Mouse (Mus musculus) midbrain, embryonic 16.5 days (tissue): ENCODE results near the gene Slc25a42. TPM values are rescaled to one million over a fixed set of nuclear protein-coding genes. Genes with fewer than 3 reads are reported as not detected.

Source experiments
- ATAC-seq: fragments of 200-750 bp; cut with Nextera tagmentation; 2 replicates; pipeline ENCODE4 v1.8.0; 2017; ENCODE audit warnings: moderate TSS enrichment
- H3K27ac ChIP-seq: fragments of 300-500 bp; sonication (generic); 2 replicates; pipeline ENCODE4 v1.5.1; 2014; ENCODE audit warnings: mild to moderate bottlenecking, low read length, mixed read lengths
- H3K27me3 ChIP-seq: fragments of 300-500 bp; sonication (generic); 2 replicates; pipeline ENCODE4 v1.6.1; 2014; ENCODE audit warnings: low read depth, low read length, mixed read lengths; ENCODE audit not compliant: control insufficient read depth, insufficient read depth
- H3K36me3 ChIP-seq: fragments of 300-500 bp; sonication (generic); 2 replicates; pipeline ENCODE4 v1.6.1; 2014; ENCODE audit warnings: mild to moderate bottlenecking, low read length, moderate library complexity, mixed read lengths; ENCODE audit not compliant: control insufficient read depth, insufficient read depth
- H3K4me1 ChIP-seq: fragments of 300-500 bp; sonication (generic); 2 replicates; pipeline ENCODE4 v1.6.1; 2014; ENCODE audit warnings: mild to moderate bottlenecking, low read length, mixed read lengths; ENCODE audit not compliant: control insufficient read depth, insufficient read depth
- H3K4me2 ChIP-seq: fragments of 300-500 bp; sonication (generic); 2 replicates; pipeline ENCODE4 v1.6.1; 2014; ENCODE audit warnings: mild to moderate bottlenecking, low read length, mixed read lengths
- H3K4me3 ChIP-seq: fragments of 300-500 bp; sonication (generic); 2 replicates; pipeline ENCODE4 v1.5.1; 2014; ENCODE audit warnings: low read depth, mild to moderate bottlenecking, low read length, moderate library complexity, mixed read lengths
- H3K9ac ChIP-seq: fragments of 300-500 bp; sonication (generic); 2 replicates; pipeline ENCODE4 v1.6.1; 2014; ENCODE audit warnings: low read depth, low read length, mixed read lengths
- H3K9me3 ChIP-seq: fragments of 300-500 bp; sonication (generic); replicated peaks from 2 replicates; pipeline ENCODE4 v1.6.1; 2014; ENCODE audit warnings: mild to moderate bottlenecking, low read length, mixed read lengths; ENCODE audit not compliant: control insufficient read depth, poor library complexity, severe bottlenecking
- WGBS: fragments of 180-500 bp; shearing (Covaris S2); extraction: QIAGEN DNeasy Blood & Tissue Kit; methylation state at CpG from one replicate; pipeline ENCODE4 v1.1.7; 2014; 5-methylcytosine and 5-hydroxymethylcytosine counted together
- polyA plus RNA-seq: library from polyadenylated mRNA; unstranded; fragments of >200 nt; fragmentation: Nextera tagmentation; extraction: Ambion mirVana; gene quantifications from 2 replicates; pipeline ENCODE4 v1.2.1, GENCODE M21; 2015

Slc25a42 gene
- polyA plus RNA-seq, 1 experiment from 2014 or later: 9.2 TPM

DNA sequence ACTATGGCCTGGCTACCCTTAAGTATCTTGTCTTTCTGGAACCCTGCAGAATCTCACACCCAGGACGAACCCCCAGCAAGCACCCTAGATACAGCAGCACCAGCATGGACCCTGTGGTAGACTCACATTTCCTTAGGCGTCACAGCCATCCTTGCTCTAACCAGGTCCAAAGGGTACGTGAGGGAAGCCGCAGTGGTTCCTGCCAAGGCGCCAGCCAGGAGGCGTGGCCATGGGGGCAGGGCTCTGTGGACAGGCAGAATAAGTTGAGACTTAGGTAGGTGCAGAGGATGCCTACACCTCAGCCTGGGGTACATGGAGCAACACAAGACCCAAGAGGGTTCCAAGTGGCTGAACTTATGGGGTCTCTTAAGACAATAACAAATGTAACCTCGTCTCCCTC, 23.4 kb downstream of the Slc25a42 start:
- peaks cover 6% of the 10 kb centered on the region; the same call in 1 of the 2 replicates for H3K36me3 ChIP-seq
- no peaks in the 10 kb centered on the region for H3K27me3 ChIP-seq
- 68% methylated on average over 7 of the region's 7 CpGs for WGBS
- H3K9ac ChIP-seq: no peak overlapping the region
- no peak overlapping the region for H3K4me3 ChIP-seq
- ATAC-seq: no peak
- no peak overlapping the region for H3K4me2 ChIP-seq
- no peaks in the 10 kb centered on the region for H3K9me3 ChIP-seq
- H3K4me1 ChIP-seq: no peaks in the 10 kb centered on the region
- no peak overlapping the region for H3K27ac ChIP-seq

DNA sequence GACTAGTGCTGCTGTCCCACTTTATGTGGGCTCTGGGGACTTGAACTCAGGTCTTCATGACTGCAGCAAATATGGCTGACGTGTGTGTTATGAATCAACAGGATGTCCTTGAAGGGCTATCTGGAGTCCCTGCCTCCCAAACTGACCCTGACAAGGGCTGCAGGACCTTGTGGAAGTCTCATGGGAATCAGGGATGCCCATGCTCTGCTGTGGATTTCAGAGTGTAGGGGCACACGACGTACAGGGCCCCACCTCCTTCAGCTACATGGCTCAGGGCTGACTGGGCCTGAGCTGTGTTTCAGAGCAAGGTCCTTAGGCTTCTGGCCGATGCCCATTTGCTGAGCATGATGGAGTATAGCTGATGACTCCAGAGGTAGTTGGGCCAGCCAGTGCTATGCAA, 28.9 kb downstream of the Slc25a42 start:
- H3K4me1 ChIP-seq: no peaks in the 10 kb centered on the region
- H3K36me3 ChIP-seq: peaks cover 8% of the 10 kb centered on the region; the same call in 1 of the 2 replicates
- H3K4me3 ChIP-seq: no peak overlapping the region
- WGBS: 92% methylated on average over 4 of the region's 4 CpGs
- H3K9me3 ChIP-seq: no peaks in the 10 kb centered on the region
- no peak for ATAC-seq
- H3K27ac ChIP-seq: no peak overlapping the region
- no peaks in the 10 kb centered on the region for H3K27me3 ChIP-seq
- H3K4me2 ChIP-seq: no peak overlapping the region
- no peak overlapping the region for H3K9ac ChIP-seq

DNA sequence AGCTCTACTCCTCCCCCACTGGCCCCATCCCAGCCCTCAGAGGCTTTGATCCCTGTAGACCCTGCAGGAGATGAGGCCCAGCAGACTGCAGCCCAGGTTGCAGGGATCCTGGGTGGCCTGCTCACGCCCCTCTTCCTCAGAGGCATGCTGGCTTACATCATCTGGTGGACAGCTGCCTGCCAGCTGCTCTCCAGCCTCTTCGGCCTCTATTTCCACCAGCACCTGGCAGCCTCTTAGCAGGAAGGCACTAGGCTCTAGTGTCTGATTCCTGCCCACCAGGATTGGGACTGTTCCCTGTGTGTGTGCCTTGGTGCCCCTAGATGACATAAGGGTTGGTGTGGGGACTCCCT, 30.2 kb downstream of the Slc25a42 start:
- Histone ChIP-seq H3K4me2 (no peak overlapping the region), H3K27ac (no peak overlapping the region), H3K9me3 (no peaks in the 10 kb centered on the region), H3K36me3 (peaks cover 10% of the 10 kb centered on the region; the same call in 1 of the 2 replicates), H3K4me1 (no peaks in the 10 kb centered on the region), H3K27me3 (no peaks in the 10 kb centered on the region), H3K9ac (no peak overlapping the region), H3K4me3 (no peak overlapping the region)
- ATAC-seq: no peak
- 72% methylated on average over 2 of the region's 2 CpGs for WGBS

DNA sequence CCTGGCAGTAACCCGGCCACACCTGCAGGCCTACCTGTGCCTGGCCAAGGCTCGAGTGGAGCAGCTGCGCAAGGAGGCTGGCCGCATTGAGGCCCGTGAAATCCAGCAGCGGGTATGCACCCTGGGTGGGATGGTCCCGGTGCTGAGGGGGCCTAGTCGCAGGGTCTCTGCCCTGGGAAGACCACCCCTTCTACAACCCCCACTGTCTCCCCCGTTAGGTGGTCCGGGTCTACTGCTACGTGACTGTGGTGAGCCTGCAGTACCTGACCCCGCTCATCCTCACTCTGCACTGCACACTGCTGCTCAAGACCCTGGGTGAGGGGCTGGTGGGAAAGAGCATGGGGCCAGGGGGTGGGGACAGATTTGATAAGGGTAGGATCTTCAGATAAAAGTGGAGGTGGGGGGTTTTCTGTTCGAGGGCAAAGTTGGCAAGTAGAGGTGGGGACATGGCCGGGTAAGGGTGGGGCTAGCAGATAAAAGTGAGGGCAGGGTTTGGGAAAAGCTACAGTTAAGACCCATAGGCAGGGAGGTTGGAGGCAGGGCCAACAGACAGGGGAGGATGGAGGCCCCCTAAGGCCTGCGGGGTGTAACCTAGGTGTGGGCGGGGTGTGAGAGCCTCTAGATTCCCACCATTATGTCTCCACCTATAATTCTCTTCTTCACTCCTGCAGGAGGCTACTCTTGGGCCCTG, 30.7 kb downstream of the Slc25a42 start:
- Histone ChIP-seq H3K4me1 (no peaks in the 10 kb centered on the region), H3K27me3 (no peaks in the 10 kb centered on the region), H3K27ac (no peak overlapping the region), H3K36me3 (peaks cover 12% of the 10 kb centered on the region), H3K4me2 (no peak overlapping the region), H3K9ac (no peak overlapping the region), H3K9me3 (no peaks in the 10 kb centered on the region), H3K4me3 (no peak overlapping the region)
- 89% methylated on average over 15 of the region's 16 CpGs for WGBS
- ATAC-seq: 0 out of 2 replicates have a peak, but pooled peaks have one; percentile 20

DNA sequence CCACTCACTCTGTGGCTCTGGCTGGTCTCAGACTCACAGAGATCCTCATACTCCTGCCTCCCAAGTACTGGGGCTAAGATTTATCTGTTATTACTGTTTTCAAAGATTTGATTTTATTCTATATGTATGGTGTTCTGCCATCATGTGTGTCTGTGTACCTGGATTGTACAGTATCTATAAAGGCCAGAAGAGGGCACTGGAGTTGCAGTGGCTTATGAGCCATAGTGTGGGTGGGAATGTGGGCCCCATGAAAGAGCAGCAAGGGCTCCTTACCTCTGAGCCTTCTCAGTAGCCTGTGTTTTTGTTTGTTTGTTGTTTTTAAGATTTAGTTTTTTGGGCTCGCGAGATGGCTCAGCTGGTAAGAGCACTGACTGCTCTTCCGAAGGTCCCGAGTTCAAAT, 33.0 kb downstream of the Slc25a42 start:
- no peak overlapping the region for H3K27ac ChIP-seq

DNA sequence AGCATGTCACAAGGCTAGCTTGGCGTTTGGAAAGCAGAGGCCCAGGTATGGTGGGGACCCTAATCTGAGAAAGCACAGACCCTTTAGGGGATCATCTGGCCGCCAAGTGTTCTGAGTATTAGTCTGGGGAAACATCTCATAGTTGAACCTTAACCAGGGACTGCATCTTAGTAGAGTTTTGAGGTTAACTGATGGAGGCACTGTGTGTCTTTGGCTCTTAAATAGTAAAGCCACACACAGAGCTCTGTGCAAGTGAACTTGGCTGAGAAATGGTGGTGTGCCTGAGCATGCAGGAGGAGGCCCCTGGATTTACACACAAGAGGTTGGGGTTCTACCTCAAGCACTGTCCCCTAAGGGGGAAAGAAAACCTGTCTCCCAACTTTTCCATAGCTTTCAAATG, 33.9 kb downstream of the Slc25a42 start:
- H3K4me3 ChIP-seq: no peak overlapping the region
- no peak for ATAC-seq
- no peaks in the 10 kb centered on the region for H3K27me3 ChIP-seq
- WGBS: 97% methylated on average over 2 of the region's 2 CpGs
- H3K9ac ChIP-seq: no peak overlapping the region
- H3K4me2 ChIP-seq: no peak overlapping the region
- peaks cover 12% of the 10 kb centered on the region for H3K36me3 ChIP-seq
- H3K9me3 ChIP-seq: no peaks in the 10 kb centered on the region
- H3K27ac ChIP-seq: no peak overlapping the region
- H3K4me1 ChIP-seq: peaks cover 2% of the 10 kb centered on the region; the same call in 1 of the 2 replicates

More for the DNA sequence above, 33.0 kb downstream of the Slc25a42 start:
- WGBS: 94% methylated on average over 4 of the region's 4 CpGs
- no peak for ATAC-seq
- H3K4me3 ChIP-seq: no peak overlapping the region
- H3K4me2 ChIP-seq: no peak overlapping the region
- no peaks in the 10 kb centered on the region for H3K9me3 ChIP-seq
- no peaks in the 10 kb centered on the region for H3K27me3 ChIP-seq
- no peaks in the 10 kb centered on the region for H3K4me1 ChIP-seq
- no peak overlapping the region for H3K9ac ChIP-seq
- H3K36me3 ChIP-seq: peaks cover 12% of the 10 kb centered on the region

DNA sequence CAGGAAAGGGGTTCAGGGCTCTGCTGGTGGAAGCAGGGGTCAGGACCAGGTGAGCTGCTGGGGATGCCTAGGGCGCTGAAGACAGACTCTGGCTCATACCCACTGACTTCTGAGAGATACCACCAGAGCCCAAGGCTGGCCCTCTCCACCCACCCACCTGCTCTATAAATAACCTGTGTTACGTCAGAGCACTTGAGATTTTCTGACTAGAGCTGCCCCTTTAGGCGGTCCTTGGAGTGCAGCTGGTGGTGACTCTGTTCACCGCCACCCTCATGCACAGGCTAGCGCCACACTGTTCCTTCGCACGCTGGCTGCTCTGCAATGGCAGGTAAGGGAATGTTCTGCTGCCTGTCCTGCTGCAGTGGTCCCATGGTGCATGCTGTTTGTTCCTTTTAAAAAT, 38.0 kb downstream of the Slc25a42 start:
- H3K4me2 ChIP-seq: no peak overlapping the region
- H3K36me3 ChIP-seq: peaks cover 5% of the 10 kb centered on the region
- no peaks in the 10 kb centered on the region for H3K9me3 ChIP-seq
- 88% methylated on average over 7 of the region's 7 CpGs for WGBS
- no peak overlapping the region for H3K4me3 ChIP-seq
- peaks cover 14% of the 10 kb centered on the region for H3K4me1 ChIP-seq
- no peak overlapping the region for H3K9ac ChIP-seq
- H3K27ac ChIP-seq: no peak overlapping the region
- ATAC-seq: no peak
- H3K27me3 ChIP-seq: no peaks in the 10 kb centered on the region

DNA sequence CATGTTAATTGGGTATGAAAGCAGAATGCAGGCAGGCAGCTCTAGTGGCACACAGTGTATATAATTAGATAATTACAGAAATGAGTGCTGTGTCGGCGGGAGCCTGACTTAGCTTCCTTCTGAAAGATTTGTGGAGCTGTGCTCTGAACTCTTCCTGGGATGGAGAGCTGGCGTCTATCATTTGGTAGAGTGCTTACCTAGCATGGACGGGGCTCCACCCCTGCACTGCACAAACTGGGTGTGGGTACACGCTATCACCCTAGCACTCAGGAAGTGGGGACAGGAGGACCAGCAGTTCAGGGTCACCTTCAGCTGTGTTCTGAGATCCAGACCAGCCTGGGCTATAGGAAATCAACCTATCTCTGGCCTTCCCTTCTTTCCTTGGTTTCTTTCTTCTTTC, 38.8 kb downstream of the Slc25a42 start:
- Histone ChIP-seq H3K27me3 (no peaks in the 10 kb centered on the region), H3K9me3 (no peaks in the 10 kb centered on the region), H3K36me3 (peaks cover 5% of the 10 kb centered on the region), H3K4me1 (peaks cover 14% of the 10 kb centered on the region), H3K9ac (no peak overlapping the region), H3K4me2 (peak overlapping the region; percentile 62; the same call in 1 of the 2 replicates), H3K4me3 (no peak overlapping the region), H3K27ac (no peak overlapping the region)
- ATAC-seq: no peak
- WGBS: 87% methylated on average over 5 of the region's 5 CpGs

DNA sequence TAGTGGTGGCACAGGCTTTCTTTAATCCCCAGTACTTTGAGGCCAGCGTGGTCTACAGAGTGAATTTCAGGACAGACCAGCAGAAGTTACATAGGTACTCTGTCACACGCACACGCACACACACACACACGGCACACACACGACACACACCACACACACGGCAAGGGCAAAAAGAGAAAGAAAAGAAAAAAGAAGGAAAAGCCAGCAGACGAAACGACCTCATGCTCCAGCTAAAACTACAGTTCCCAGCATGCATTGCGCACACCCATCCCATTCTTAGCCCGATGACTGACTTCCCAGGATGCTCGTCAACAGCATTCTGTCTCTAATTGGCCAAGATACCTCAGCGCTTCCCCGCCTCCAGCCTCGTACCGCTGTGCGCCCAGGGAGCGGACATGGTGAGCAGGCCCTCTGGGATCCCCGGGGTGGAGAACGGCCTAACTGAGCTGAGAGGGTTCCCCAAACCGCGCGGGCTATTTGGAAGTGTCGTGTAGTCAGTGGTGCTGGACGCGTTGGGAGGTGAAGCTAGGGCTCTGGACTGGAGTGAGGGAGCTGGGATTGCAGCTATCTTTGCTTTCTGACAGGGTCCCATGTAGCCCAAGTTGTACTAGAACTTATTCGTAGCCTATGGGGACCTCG, 39.9 kb downstream of the Slc25a42 start, which contains the start of gene Tmem161a:
Tmem161a (plus strand) TSS at position 314 of the 639 bp plus-strand sequence.
- no peak within 1 kb of the TSS; the same call in 1 of the 2 replicates for H3K27ac ChIP-seq
- WGBS: 2% methylated on average over 27 of the region's 27 CpGs
- ATAC-seq: peak; percentile 95

More for the DNA sequence above, 39.9 kb downstream of the Slc25a42 start, which contains the start of gene Tmem161a:
- H3K4me2 ChIP-seq: peak within 1 kb of the TSS; percentile 62
- H3K9me3 ChIP-seq: no peaks in the 10 kb centered on the region
- peaks cover 2% of the 10 kb centered on the region for H3K36me3 ChIP-seq
- H3K9ac ChIP-seq: peak within 1 kb of the TSS; percentile 79
- H3K4me1 ChIP-seq: peaks cover 14% of the 10 kb centered on the region
- H3K27me3 ChIP-seq: no peaks in the 10 kb centered on the region
- peak within 1 kb of the TSS; percentile 55 for H3K4me3 ChIP-seq
